Mouse (Mus musculus) heart, embryonic 12.5 days (tissue): ENCODE measurements around the gene Adgrf2. TPM values are rescaled to one million over a fixed set of nuclear protein-coding genes. Genes with fewer than 3 reads are reported as not detected.
A peak's percentile ranks its signal among the peaks of the same experiment; 100 is the strongest.

ENCODE experiments used
- ATAC-seq: fragments of 200-750 bp; cut with Nextera tagmentation; 2 replicates; pipeline ENCODE4 v1.8.0; 2017; ENCODE audit warnings: moderate TSS enrichment, moderate library complexity; ENCODE audit not compliant: insufficient number of reproducible peaks, low FRiP score
- H3K27ac ChIP-seq: fragments of 300-500 bp; sonication (generic); 2 replicates; pipeline ENCODE4 v1.5.1; 2016; ENCODE audit warnings: mild to moderate bottlenecking, moderate library complexity; ENCODE audit not compliant: poor library complexity, severe bottlenecking
- H3K27me3 ChIP-seq: fragments of 300-500 bp; sonication (generic); replicated peaks from 2 replicates; pipeline ENCODE4 v1.6.1; 2016; ENCODE audit warnings: mild to moderate bottlenecking, moderate library complexity
- H3K36me3 ChIP-seq: fragments of 300-500 bp; sonication (generic); 2 replicates; pipeline ENCODE4 v1.6.1; 2016; ENCODE audit warnings: mild to moderate bottlenecking, moderate library complexity
- H3K4me1 ChIP-seq: fragments of 300-500 bp; sonication (generic); replicated peaks from 2 replicates; pipeline ENCODE4 v1.6.1; 2016; ENCODE audit warnings: mild to moderate bottlenecking
- H3K4me2 ChIP-seq: fragments of 300-500 bp; sonication (generic); 2 replicates; pipeline ENCODE4 v1.6.1; 2016; ENCODE audit warnings: mild to moderate bottlenecking, moderate library complexity
- H3K4me3 ChIP-seq: fragments of 300-500 bp; sonication (generic); 2 replicates; pipeline ENCODE4 v1.5.1; 2016; ENCODE audit warnings: mild to moderate bottlenecking
- H3K9ac ChIP-seq: fragments of 300-500 bp; sonication (generic); 2 replicates; pipeline ENCODE4 v1.6.1; 2016; ENCODE audit warnings: mild to moderate bottlenecking, moderate library complexity
- H3K9me3 ChIP-seq: fragments of 300-500 bp; sonication (generic); replicated peaks from 2 replicates; pipeline ENCODE4 v1.6.1; 2016; ENCODE audit warnings: mild to moderate bottlenecking, moderate library complexity
- WGBS: fragments of 180-500 bp; shearing (Covaris S2); methylation state at CpG from one replicate; pipeline ENCODE4 v1.1.7; 2016; 5-methylcytosine and 5-hydroxymethylcytosine counted together
- polyA plus RNA-seq: library from polyadenylated mRNA; unstranded; fragments of >200 nt; fragmentation: Nextera tagmentation; extraction: Ambion mirVana; gene quantifications from 2 replicates; pipeline ENCODE4 v1.2.1, GENCODE M21; 2016

Gene Adgrf2
- polyA plus RNA-seq = 0.11 and 0.18 TPM in 2 replicates

GRCm38 (mm10) chr17:42741801-42742217 lies at the start of gene Adgrf2:
TSS of gene Adgrf2 (minus strand) at chr17:42742179.
- ATAC-seq = no peak
- H3K36me3 ChIP-seq = no peaks in the 10 kb centered on the region
- no peaks in the 10 kb centered on the region for H3K27me3 ChIP-seq
- peaks cover 13% of the 10 kb centered on the region; the same call in 1 of the 2 replicates for H3K4me1 ChIP-seq
- peak within 1 kb of the TSS; percentile 20; the same call in 1 of the 2 replicates for H3K4me3 ChIP-seq
- 15% methylated on average over 7 of the region's 7 CpGs for WGBS
- no peak within 1 kb of the TSS for H3K9ac ChIP-seq
- H3K9me3 ChIP-seq = no peaks in the 10 kb centered on the region
- H3K4me2 ChIP-seq = peak within 1 kb of the TSS; percentile 57
- H3K27ac ChIP-seq = 0 out of 2 replicates have a peak within 1 kb of the TSS, but pooled peaks have one; percentile 6

GRCm38 (mm10) chr17:42790787-42791186 lies 48.8 kb upstream of the Adgrf2 start:
- Histone ChIP-seq H3K4me2 (no peak overlapping the region), H3K9ac (no peak overlapping the region), H3K27me3 (no peaks in the 10 kb centered on the region), H3K4me3 (no peak overlapping the region), H3K27ac (peak overlapping the region; percentile 18; the same call in 1 of the 2 replicates), H3K36me3 (peaks cover 24% of the 10 kb centered on the region), H3K9me3 (0 out of 2 replicates have a peak, but pooled peaks cover 3% of the 10 kb centered on the region), H3K4me1 (peaks cover 14% of the 10 kb centered on the region)
- 34% methylated on average over 1 of the region's 1 CpGs for WGBS
- no peak for ATAC-seq

- Histone ChIP-seq H3K4me3 (no peak overlapping the region), H3K4me1 (peaks cover 14% of the 10 kb centered on the region), H3K27ac (no peak overlapping the region), H3K36me3 (peaks cover 24% of the 10 kb centered on the region), H3K4me2 (no peak overlapping the region), H3K27me3 (no peaks in the 10 kb centered on the region), H3K9ac (no peak overlapping the region), H3K9me3 (0 out of 2 replicates have a peak, but pooled peaks cover 3% of the 10 kb centered on the region)
- 58% methylated on average over 2 of the region's 2 CpGs for WGBS
- no peak for ATAC-seq
Observed at GRCm38 (mm10) chr17:42789723-42790122, 47.7 kb upstream of the Adgrf2 start.

- H3K9ac ChIP-seq = no peak overlapping the region
- H3K27ac ChIP-seq = no peak overlapping the region
- H3K4me3 ChIP-seq = no peak overlapping the region
- H3K27me3 ChIP-seq = no peaks in the 10 kb centered on the region
- WGBS = 74% methylated on average over 5 of the region's 5 CpGs
- peaks cover 16% of the 10 kb centered on the region for H3K36me3 ChIP-seq
- H3K4me1 ChIP-seq = peaks cover 14% of the 10 kb centered on the region
- ATAC-seq = no peak
- 0 out of 2 replicates have a peak, but pooled peaks cover 2% of the 10 kb centered on the region for H3K9me3 ChIP-seq
- no peak overlapping the region for H3K4me2 ChIP-seq
Observed at GRCm38 (mm10) chr17:42788686-42789453, 46.9 kb upstream of the Adgrf2 start.

- Histone ChIP-seq H3K9ac (no peak overlapping the region), H3K4me1 (no peaks in the 10 kb centered on the region), H3K4me3 (no peak overlapping the region), H3K27ac (no peak overlapping the region), H3K36me3 (peaks cover 6% of the 10 kb centered on the region; the same call in 1 of the 2 replicates), H3K4me2 (no peak overlapping the region), H3K9me3 (no peaks in the 10 kb centered on the region), H3K27me3 (no peaks in the 10 kb centered on the region)
- 52% methylated on average over 7 of the region's 7 CpGs for WGBS
- ATAC-seq = no peak
Observed at GRCm38 (mm10) chr17:42782156-42782757, 40.3 kb upstream of the Adgrf2 start.

- Histone ChIP-seq H3K4me1 (no peaks in the 10 kb centered on the region), H3K4me3 (no peak overlapping the region), H3K36me3 (no peaks in the 10 kb centered on the region), H3K27ac (no peak overlapping the region), H3K9ac (no peak overlapping the region), H3K4me2 (no peak overlapping the region), H3K9me3 (no peaks in the 10 kb centered on the region), H3K27me3 (no peaks in the 10 kb centered on the region)
- no peak for ATAC-seq
- WGBS = 59% methylated on average over 2 of the region's 2 CpGs
Observed at GRCm38 (mm10) chr17:42753791-42754190, 11.8 kb upstream of the Adgrf2 start.

GRCm38 (mm10) chr17:42752173-42752572 lies 10.2 kb upstream of the Adgrf2 start:
- no peak overlapping the region for H3K27ac ChIP-seq
- H3K9me3 ChIP-seq = no peaks in the 10 kb centered on the region
- no peaks in the 10 kb centered on the region for H3K36me3 ChIP-seq
- 81% methylated on average over 2 of the region's 2 CpGs for WGBS
- no peak for ATAC-seq
- H3K9ac ChIP-seq = no peak overlapping the region
- no peaks in the 10 kb centered on the region for H3K4me1 ChIP-seq
- H3K4me3 ChIP-seq = no peak overlapping the region
- H3K4me2 ChIP-seq = no peak overlapping the region
- H3K27me3 ChIP-seq = no peaks in the 10 kb centered on the region

GRCm38 (mm10) chr17:42745657-42746420 lies 3.9 kb upstream of the Adgrf2 start:
- Histone ChIP-seq H3K27me3 (no peaks in the 10 kb centered on the region), H3K36me3 (no peaks in the 10 kb centered on the region), H3K4me1 (peaks cover 13% of the 10 kb centered on the region; the same call in 1 of the 2 replicates), H3K9ac (no peak overlapping the region), H3K4me2 (no peak overlapping the region), H3K9me3 (no peaks in the 10 kb centered on the region), H3K4me3 (no peak overlapping the region), H3K27ac (no peak overlapping the region)
- ATAC-seq = no peak
- WGBS = 69% methylated on average over 6 of the region's 6 CpGs

GRCm38 (mm10) chr17:42742823-42743222 lies 844 bp upstream of the Adgrf2 start:
- Histone ChIP-seq H3K4me2 (no peak overlapping the region), H3K4me3 (no peak overlapping the region), H3K27me3 (no peaks in the 10 kb centered on the region), H3K36me3 (no peaks in the 10 kb centered on the region), H3K4me1 (peaks cover 13% of the 10 kb centered on the region; the same call in 1 of the 2 replicates), H3K9me3 (no peaks in the 10 kb centered on the region), H3K27ac (no peak overlapping the region), H3K9ac (no peak overlapping the region)
- WGBS = 88% methylated on average over 3 of the region's 3 CpGs
- no peak for ATAC-seq

- 81% methylated on average over 6 of the region's 6 CpGs for WGBS
- ATAC-seq = no peak
Observed at GRCm38 (mm10) chr17:42738794-42739193, 3.2 kb downstream of the Adgrf2 start.

GRCm38 (mm10) chr17:42717161-42717560 lies 24.8 kb downstream of the Adgrf2 start:
- H3K4me1 ChIP-seq = no peaks in the 10 kb centered on the region
- H3K9ac ChIP-seq = no peak overlapping the region
- H3K27ac ChIP-seq = no peak overlapping the region
- H3K27me3 ChIP-seq = no peaks in the 10 kb centered on the region
- no peak overlapping the region for H3K4me3 ChIP-seq
- no peaks in the 10 kb centered on the region for H3K36me3 ChIP-seq
- no peak overlapping the region for H3K4me2 ChIP-seq
- no peak for ATAC-seq
- 42% methylated on average over 3 of the region's 3 CpGs for WGBS
- no peaks in the 10 kb centered on the region for H3K9me3 ChIP-seq

More at GRCm38 (mm10) chr17:42738794-42739193, 3.2 kb downstream of the Adgrf2 start:
- Histone ChIP-seq H3K36me3 (no peaks in the 10 kb centered on the region), H3K4me2 (no peak overlapping the region), H3K27ac (no peak overlapping the region), H3K9ac (no peak overlapping the region), H3K4me1 (peaks cover 13% of the 10 kb centered on the region; the same call in 1 of the 2 replicates), H3K4me3 (no peak overlapping the region), H3K9me3 (no peaks in the 10 kb centered on the region), H3K27me3 (no peaks in the 10 kb centered on the region)
